Mouse (Mus musculus): ENCODE data around the gene Stxbp5.

The Stxbp5 gene

GRCm38 (mm10) chr10:9754893-9755541, 145.9 kb downstream of the Stxbp5 start:
- CTCF ChIA-PET = no interaction called here

GRCm38 (mm10) chr10:9733861-9734260, 167.0 kb downstream of the Stxbp5 start:
- CTCF ChIA-PET = no interaction called here

GRCm38 (mm10) chr10:9732065-9732749, 168.7 kb downstream of the Stxbp5 start:
- CTCF ChIA-PET = no interaction called here

- CTCF ChIA-PET = no interaction called here
These were observed 178.2 kb downstream of the Stxbp5 start for GRCm38 (mm10) chr10:9722519-9723303.

GRCm38 (mm10) chr10:9720027-9720426, 180.9 kb downstream of the Stxbp5 start:
- CTCF ChIA-PET = no interaction called here

GRCm38 (mm10) chr10:9718086-9718485, 182.8 kb downstream of the Stxbp5 start:
- CTCF ChIA-PET = no interaction called here

Data from spleen, embryonic (tissue).